Mouse (Mus musculus): ENCODE measurements at regions not wholly inside any gene's neighbourhood (a gene's known extent, or its start where the extent isn't known, plus 50 kb on each side); places are given as distances from the start of the nearest gene placed in this dataset.

GRCm38 (mm10) chr1:92284155-92284554, 88.7 kb upstream of the Hdac4 start:
- DNase-seq (ENCODE audit: low spot score in 2 of 2): no peak

GRCm38 (mm10) chr1:92277199-92277747, 81.8 kb upstream of the Hdac4 start:
- no peak for DNase-seq (ENCODE audit: low spot score in 2 of 2)

- DNase-seq (ENCODE audit: low spot score in 2 of 2): no peak
Measured at GRCm38 (mm10) chr1:92275388-92275787, 79.9 kb upstream of the Hdac4 start.

DNA sequence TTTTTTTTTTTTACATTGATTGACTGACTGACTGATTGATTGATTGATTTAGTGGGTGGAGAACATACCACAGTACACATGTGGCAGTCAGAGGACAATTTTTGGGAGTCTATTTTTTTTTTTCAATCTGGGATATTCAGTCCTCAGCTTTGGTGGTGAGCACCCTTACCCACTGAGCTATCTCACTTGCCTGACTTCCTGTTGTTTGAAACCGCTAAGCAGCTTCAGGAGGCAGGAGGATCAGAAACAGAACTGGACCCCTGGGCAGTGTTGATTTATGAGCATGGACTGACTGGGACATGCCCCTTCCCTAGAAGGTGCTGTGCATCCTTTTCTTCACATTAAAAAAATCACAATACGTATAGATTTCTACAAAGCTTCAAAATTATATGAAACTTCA, 78.3 kb upstream of the Hdac4 start:
- no peak for DNase-seq (ENCODE audit: low spot score in 2 of 2)

GRCm38 (mm10) chr1:92271676-92272291, 76.3 kb upstream of the Hdac4 start:
- DNase-seq (ENCODE audit: low spot score in 2 of 2): no peak

GRCm38 (mm10) chr1:92270486-92271058, 75.1 kb upstream of the Hdac4 start:
- peak; percentile 26 to 29 for DNase-seq (ENCODE audit: low spot score in 2 of 2)

- DNase-seq (ENCODE audit: low spot score in 2 of 2): no peak
Measured at GRCm38 (mm10) chr1:92269464-92269863, 74.0 kb upstream of the Hdac4 start.

GRCm38 (mm10) chr1:92264941-92265340, 69.4 kb upstream of the Hdac4 start:
- peak in 1 of 2 experiments; percentile 19 for DNase-seq (ENCODE audit: low spot score in 2 of 2)

- no peak for DNase-seq (ENCODE audit: low spot score in 2 of 2)
Measured at GRCm38 (mm10) chr1:92259715-92260392, 64.4 kb upstream of the Hdac4 start.

DNA sequence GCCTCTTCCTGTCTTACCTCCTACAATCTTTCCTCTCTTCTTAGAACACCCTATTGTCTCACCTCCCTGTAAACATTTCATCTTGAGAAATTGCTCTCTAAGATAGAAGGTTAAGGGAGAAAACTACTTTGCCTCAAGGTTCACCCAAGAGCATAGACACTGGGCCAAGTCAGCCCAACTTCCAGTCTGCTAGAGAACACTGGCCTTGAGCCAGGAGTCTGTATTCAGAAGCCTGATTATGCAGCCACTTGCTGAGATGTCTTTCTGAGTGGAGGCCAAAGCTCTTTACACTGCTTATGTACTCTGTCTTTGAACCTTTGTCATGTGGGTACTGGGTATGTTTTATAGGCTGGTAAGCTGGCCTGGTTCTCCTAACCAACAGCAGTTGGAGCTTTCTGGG, 62.5 kb upstream of the Hdac4 start:
- no peak for DNase-seq (ENCODE audit: low spot score in 2 of 2)

- DNase-seq (ENCODE audit: low spot score in 2 of 2): no peak
Measured at GRCm38 (mm10) chr1:92253086-92253485, 57.6 kb upstream of the Hdac4 start.

DNA sequence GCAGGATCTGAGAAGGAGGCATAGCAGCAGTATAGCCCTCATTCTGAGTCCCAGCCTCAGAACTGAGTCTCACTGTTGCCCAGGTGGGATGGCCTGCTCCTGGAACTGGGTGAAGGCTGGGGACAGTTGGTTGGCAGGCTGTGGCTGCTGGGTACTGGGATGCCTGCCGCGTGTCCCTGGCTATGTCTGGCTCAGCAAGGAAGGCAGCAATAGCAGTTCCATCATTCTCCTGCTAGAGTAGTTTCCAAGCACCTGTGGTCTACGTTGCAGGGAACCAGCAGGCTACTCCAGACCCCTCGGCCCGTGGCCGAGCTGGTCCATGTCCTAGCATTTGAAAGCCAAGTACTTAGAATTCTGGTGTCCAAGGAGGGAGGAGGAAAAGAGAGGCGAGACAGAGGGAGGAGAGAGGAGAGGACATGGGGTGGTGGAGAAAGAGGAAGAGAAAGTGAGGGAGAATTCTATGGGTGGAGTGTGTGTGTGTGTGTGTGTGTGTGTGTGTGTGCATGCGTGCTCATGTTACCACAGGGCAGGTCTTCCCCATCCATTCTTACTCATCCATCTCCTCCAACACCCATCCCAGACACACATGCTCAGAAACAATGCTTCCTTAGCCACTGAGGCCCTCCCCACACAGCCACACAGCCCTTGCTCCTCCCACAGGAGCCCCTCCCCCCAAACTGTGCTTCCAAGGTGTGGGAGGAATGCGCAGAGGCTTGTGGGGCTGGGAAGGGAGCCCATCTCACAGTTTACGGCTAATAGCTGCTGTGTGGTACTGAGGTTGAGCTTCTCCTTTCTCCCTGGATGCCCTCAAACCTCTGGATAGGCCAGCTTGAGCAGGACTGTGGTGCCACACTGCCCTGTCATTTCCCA, 55.3 kb upstream of the Hdac4 start:
- no peak for DNase-seq (ENCODE audit: low spot score in 2 of 2)
